Mouse (Mus musculus): Measurements from ENCODE around the gene Epha2. TPM values are rescaled to one million over a fixed set of nuclear protein-coding genes. Genes with fewer than 3 reads are reported as not detected.

Epha2 gene
- polyA plus RNA-seq, 1 experiment from 2014 or later: 1.6 TPM

DNA sequence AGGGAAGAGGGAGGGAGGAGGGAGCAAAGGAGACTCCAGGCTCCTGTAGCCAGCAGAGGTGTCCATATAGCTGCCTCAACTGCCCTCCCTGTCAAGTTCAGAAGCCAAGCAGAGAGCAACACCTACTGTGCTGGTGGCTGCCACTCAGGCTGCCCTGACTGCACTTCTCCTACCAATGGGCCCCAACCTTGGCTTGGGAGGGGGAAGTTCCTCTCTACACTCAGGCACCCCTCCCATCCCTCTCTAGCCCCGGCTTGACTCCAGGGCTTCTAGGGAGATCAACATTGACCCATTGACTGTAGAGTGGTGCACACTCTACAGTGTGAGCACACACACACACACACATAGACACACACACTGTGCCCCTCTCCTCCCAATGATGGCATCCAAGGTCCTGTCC is 19.5 kb upstream of the Epha2 start:
- Histone ChIP-seq H3K27ac (no peak overlapping the region), H3K27me3 (replicated peaks) (0 out of 2 replicates have a peak, but pooled peaks cover 1% of the 10 kb centered on the region), H3K36me3 (replicated peaks) (no peaks in the 10 kb centered on the region), H3K4me1 (peaks cover 13% of the 10 kb centered on the region), H3K9me3 (no peaks in the 10 kb centered on the region), H3K9ac (no peak overlapping the region), H3K4me3 (no peak overlapping the region), H3K4me2 (no peak overlapping the region)
- WGBS: 75% methylated on average over 1 of the region's 1 CpGs
- no peak for ATAC-seq (replicated peaks)

DNA sequence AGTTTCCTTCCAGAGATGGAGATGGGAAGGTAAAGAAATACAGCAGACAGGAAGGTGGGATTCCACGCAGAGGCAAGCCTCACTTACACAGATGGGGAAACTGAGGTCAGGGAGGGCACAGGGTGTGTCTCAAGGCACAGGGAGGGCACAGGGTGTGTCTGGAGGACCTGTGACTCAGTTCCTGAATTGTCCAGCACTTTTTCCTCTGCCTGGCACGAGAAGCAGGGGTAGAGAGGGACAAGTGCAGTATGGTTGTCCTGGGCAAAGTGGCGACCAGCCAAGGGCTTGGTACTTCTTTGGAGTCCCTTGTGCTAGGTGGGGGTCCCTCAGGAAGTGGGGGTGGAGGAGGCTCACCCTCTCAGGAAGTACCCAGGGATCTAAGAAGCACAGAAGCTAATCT is 19.0 kb upstream of the Epha2 start:
- Histone ChIP-seq H3K9ac (no peak overlapping the region), H3K36me3 (replicated peaks) (no peaks in the 10 kb centered on the region), H3K4me1 (peaks cover 13% of the 10 kb centered on the region), H3K4me2 (no peak overlapping the region), H3K27ac (no peak overlapping the region), H3K4me3 (no peak overlapping the region), H3K9me3 (no peaks in the 10 kb centered on the region), H3K27me3 (replicated peaks) (0 out of 2 replicates have a peak, but pooled peaks cover 5% of the 10 kb centered on the region)
- WGBS: 66% methylated on average over 3 of the region's 3 CpGs
- no peak for ATAC-seq (replicated peaks)

DNA sequence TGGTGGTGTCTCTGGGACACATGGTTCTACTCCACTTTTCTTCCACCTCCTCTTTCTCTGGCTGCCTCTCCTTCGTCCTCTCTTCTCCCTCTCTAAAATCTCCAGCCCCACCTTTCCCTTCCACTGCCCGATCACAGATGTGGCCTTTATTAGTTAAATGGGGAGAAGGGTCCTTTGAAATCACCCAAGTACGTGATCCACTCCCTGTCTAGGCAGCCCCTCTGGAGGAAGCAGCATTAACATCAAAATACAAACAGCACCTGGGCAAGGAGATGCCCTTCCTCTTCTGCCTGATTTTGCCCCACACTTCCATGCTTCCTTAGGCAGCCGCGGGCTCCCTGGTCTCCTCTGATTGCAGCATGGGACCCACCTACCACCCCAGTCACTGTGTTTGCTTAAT is 18.4 kb upstream of the Epha2 start:
- H3K9me3 ChIP-seq: no peaks in the 10 kb centered on the region
- 56% methylated on average over 5 of the region's 5 CpGs for WGBS
- H3K4me1 ChIP-seq: peaks cover 18% of the 10 kb centered on the region
- H3K4me3 ChIP-seq: no peak overlapping the region
- H3K27me3 ChIP-seq (replicated peaks): peaks cover 8% of the 10 kb centered on the region; the same call in 1 of the 2 replicates
- H3K9ac ChIP-seq: no peak overlapping the region
- no peak for ATAC-seq (replicated peaks)
- H3K27ac ChIP-seq: no peak overlapping the region
- H3K36me3 ChIP-seq (replicated peaks): no peaks in the 10 kb centered on the region
- no peak overlapping the region for H3K4me2 ChIP-seq

DNA sequence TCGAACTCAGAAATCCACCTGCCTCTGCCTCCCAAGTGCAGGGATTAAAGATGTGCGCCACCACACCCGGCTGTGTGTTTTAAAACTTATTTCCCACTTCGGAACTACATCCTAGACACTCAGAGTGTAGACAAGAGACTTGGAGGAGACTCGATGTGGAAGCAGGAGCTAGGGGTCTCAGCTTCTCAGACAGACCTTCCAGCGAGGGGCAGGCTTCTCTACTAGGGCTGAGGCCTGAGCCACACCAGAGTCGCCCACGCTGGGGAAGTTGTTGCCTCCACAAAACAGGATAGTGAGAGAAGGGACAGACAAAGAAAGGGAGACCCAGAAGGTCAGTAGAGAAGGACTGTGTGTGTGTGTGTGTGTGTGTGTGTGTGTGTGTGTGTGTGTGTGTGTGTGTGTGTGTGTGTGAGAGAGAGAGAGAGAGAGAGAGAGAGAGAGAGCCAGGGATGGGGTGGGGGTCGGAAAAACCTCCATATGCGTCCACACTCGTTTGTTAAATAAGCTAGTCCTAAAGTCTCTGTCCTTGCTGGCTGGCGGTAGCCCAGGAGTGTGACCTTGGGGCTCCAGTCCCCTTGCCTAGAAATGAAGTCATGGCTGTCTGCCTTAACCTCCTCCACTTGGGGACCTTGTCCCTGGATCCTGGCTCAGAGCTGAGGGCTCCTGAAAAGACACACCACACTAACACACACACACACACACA is 17.7 kb upstream of the Epha2 start:
- H3K4me2 ChIP-seq: no peak overlapping the region
- peaks cover 10% of the 10 kb centered on the region; the same call in 1 of the 2 replicates for H3K27me3 ChIP-seq (replicated peaks)
- H3K4me3 ChIP-seq: no peak overlapping the region
- no peaks in the 10 kb centered on the region for H3K9me3 ChIP-seq
- WGBS: 52% methylated on average over 12 of the region's 12 CpGs
- peaks cover 25% of the 10 kb centered on the region for H3K4me1 ChIP-seq
- no peak for ATAC-seq (replicated peaks)
- H3K27ac ChIP-seq: no peak overlapping the region
- H3K9ac ChIP-seq: no peak overlapping the region
- no peaks in the 10 kb centered on the region for H3K36me3 ChIP-seq (replicated peaks)

DNA sequence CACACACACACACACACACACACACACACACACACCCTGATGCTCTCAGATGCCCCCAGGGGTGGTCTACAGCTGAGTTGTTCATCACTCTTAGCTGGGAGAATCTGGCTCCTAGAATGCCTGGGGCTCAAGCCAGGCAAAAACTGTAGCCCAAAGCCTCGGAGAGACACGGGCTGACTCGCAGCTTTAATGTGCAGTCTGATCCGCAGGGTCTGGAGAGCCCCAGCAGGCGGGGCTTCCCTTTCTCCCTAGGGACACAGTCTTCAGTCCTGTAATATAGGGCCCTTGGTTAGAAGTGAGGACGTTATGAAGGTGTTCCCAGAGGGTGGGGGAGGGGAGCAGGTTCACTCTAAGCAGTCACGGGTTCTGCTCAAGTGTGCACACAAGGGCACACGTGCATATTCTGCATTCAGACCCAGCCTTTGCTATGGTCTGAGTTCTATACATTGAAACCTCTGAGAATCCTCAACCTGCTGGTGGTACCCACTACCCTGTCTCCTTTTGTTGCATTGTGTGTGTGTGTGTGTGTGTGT is 17.1 kb upstream of the Epha2 start:
- H3K4me2 ChIP-seq: no peak overlapping the region
- H3K9ac ChIP-seq: no peak overlapping the region
- H3K4me1 ChIP-seq: peaks cover 27% of the 10 kb centered on the region
- no peak for ATAC-seq (replicated peaks)
- WGBS: 17% methylated on average over 8 of the region's 8 CpGs
- no peak overlapping the region for H3K4me3 ChIP-seq
- H3K36me3 ChIP-seq (replicated peaks): no peaks in the 10 kb centered on the region
- H3K27ac ChIP-seq: no peak overlapping the region
- H3K27me3 ChIP-seq (replicated peaks): peaks cover 10% of the 10 kb centered on the region; the same call in 1 of the 2 replicates
- H3K9me3 ChIP-seq: no peaks in the 10 kb centered on the region

DNA sequence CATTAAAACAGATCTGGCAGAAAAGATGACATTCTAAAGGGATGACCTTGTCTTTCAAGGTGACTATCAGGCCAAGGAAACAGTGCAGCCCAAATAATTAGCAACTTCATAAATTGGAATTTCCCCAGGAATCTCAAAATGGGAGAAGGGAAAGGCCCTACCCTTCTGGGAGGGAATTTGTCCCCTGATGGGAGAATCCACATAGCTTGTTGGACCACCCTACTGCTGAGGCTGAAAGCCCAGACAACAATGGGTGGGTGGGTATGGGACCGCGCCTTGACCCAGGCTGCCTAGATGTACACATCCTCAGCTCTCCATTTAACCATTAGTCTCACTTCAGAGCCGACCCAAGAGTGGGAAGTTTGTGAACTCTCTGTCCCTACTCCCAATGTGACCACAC is 16.6 kb upstream of the Epha2 start:
- Histone ChIP-seq H3K9me3 (no peaks in the 10 kb centered on the region), H3K27me3 (replicated peaks) (peaks cover 10% of the 10 kb centered on the region; the same call in 1 of the 2 replicates), H3K4me3 (no peak overlapping the region), H3K4me1 (peaks cover 22% of the 10 kb centered on the region), H3K9ac (no peak overlapping the region), H3K4me2 (no peak overlapping the region), H3K27ac (no peak overlapping the region), H3K36me3 (replicated peaks) (no peaks in the 10 kb centered on the region)
- WGBS: 78% methylated on average over 3 of the region's 3 CpGs
- no peak for ATAC-seq (replicated peaks)

DNA sequence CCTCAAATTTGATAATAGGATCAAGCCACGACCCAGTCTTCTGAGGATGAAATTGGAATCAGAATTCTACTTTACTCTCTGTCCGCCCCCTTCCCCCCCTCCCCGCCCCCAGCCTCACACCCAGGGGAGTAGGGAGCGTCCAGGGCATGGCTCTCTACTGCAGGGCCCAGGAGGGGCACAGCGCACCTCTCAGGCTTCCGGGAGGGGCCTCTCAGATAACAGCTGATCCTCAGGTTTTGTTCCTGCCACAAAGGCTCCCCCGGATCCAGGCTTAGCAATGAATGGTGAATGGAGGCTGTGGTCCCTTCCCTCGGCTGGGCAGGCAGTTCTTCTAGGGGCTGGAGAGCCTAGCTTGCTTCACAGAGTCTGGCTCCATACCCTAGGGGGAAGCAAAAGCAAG is 15.9 kb upstream of the Epha2 start:
- 10% methylated on average over 8 of the region's 8 CpGs for WGBS
- Histone ChIP-seq H3K27me3 (replicated peaks) (peaks cover 10% of the 10 kb centered on the region; the same call in 1 of the 2 replicates), H3K27ac (no peak overlapping the region), H3K4me2 (no peak overlapping the region), H3K9ac (no peak overlapping the region), H3K36me3 (replicated peaks) (no peaks in the 10 kb centered on the region), H3K9me3 (no peaks in the 10 kb centered on the region), H3K4me3 (no peak overlapping the region), H3K4me1 (peaks cover 22% of the 10 kb centered on the region)
- no peak for ATAC-seq (replicated peaks)

DNA sequence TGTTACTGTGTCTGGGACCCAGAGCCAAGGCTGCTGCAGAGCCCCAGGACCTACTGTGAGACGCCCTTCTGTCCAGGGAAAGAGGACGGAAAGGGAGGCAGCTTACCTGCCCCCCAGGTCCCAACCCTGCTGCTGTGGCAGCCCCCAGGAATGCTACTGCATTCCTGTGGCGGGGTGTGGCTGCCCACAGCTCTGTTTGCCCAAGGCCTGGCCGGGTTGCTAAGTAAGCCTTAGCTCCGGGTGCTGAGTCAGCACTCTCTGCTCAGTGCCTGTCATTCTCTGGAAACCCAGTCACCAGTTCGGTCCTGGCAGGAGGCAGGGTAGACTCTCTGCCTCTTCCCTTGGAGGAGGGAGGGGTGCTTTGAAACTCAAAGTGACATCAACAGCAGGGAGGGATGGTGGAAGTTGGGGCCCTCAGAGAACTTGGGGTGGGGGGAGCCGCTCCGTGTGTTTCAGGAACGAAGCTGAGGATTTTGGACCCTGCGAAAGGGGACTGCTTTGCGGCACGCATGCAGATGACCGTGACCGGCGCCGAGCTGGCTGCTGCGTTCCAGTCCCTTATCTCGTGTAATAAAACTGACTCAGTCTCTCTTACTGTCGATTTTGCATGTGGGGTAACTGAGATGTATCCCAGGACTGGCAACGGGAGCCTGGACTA is 14.1 kb upstream of the Epha2 start:
- H3K9me3 ChIP-seq: no peaks in the 10 kb centered on the region
- 12% methylated on average over 20 of the region's 20 CpGs for WGBS
- H3K4me1 ChIP-seq: peaks cover 33% of the 10 kb centered on the region
- no peak overlapping the region for H3K4me2 ChIP-seq
- no peak overlapping the region for H3K27ac ChIP-seq
- no peak for ATAC-seq (replicated peaks)
- H3K36me3 ChIP-seq (replicated peaks): no peaks in the 10 kb centered on the region
- H3K27me3 ChIP-seq (replicated peaks): peaks cover 10% of the 10 kb centered on the region; the same call in 1 of the 2 replicates
- no peak overlapping the region for H3K4me3 ChIP-seq
- H3K9ac ChIP-seq: no peak overlapping the region

DNA sequence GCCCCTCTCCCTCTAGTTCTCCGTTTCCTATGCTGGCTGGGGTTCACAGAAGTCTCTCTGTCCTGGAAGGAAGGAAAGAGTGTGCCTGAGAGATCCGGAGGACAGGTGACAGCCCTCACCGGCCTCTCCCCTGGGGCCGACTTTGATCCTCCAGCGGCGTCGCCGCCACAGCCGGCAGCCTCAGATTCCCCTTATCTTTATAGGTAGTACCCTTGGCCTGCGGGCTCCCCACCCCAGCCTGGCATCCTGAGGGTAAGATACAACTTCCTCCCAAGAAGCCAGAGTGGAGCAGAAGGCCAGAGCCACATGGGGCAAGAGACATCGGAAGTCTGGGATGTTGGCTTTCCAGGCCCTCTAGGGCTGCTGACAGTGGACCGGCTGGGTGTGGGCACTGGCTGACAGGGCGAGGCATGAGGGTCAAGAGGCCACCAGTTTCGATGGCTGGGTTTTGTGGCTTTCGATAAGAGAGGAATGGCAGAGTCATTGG is 13.5 kb upstream of the Epha2 start:
- no peak overlapping the region for H3K9ac ChIP-seq
- no peaks in the 10 kb centered on the region for H3K36me3 ChIP-seq (replicated peaks)
- peaks cover 34% of the 10 kb centered on the region for H3K4me1 ChIP-seq
- peaks cover 10% of the 10 kb centered on the region; the same call in 1 of the 2 replicates for H3K27me3 ChIP-seq (replicated peaks)
- no peak overlapping the region for H3K27ac ChIP-seq
- no peaks in the 10 kb centered on the region for H3K9me3 ChIP-seq
- H3K4me2 ChIP-seq: no peak overlapping the region
- no peak overlapping the region for H3K4me3 ChIP-seq
- ATAC-seq (replicated peaks): no peak
- 17% methylated on average over 15 of the region's 15 CpGs for WGBS

DNA sequence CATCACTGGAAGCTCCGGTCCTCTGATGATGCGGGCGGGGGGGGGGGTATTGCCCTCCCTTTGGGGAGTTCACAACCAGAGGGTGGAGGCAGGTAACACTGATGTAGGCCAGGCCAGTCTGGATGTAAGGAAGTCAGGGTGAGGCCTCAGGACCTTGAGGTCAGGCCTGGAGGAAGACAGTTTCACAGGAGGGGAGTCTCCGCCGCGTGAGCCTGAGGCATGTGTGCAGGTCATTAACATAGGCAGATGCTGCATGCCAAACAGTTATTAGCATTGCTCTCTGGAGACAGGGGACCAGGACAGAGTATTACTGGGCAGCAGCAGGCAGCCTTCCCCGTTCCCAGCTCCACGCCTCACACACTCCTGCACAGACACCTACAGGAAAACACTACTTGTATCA is 12.9 kb upstream of the Epha2 start:
- peaks cover 12% of the 10 kb centered on the region for H3K27me3 ChIP-seq (replicated peaks)

DNA sequence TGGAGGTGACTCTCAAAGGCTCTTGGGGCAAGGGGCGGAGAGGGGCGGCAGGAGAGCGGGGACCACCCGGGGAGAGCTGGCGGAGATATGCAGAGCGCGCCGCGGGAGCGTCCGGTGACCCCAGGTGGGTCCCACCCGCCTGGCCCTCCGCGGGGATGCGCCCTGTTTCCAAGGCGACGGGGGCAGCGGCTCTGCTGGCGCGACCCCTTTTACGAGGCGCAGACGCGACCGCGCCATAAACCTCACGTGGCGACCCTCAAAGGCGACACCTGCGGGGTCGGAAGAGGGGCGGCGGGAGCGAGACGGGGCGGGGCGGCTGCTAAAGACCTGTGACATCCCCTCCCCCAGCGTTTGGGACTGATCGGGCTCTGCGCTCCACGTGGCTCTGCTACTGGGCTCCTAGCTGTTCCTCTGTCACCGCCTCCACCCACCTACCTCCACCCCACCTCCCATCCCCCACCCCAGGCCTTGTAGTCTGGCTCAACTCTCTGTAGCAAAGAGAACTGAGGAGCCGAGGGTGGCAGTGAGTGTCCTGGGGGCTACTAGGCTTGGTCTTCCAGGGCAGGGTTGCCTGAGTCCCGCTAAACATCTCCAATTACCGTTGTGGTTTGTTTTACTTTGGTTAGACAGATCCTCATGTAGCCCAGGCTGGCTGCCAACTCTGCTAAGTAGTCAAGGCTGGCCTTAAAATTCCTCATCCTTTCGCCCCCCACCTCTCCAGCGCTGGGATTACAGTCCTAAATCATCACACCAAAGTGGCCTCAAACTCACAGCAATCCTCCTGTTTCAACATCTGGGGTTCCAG is 9.3 kb upstream of the Epha2 start:
- Histone ChIP-seq H3K27ac (no peak overlapping the region), H3K9ac (peak overlapping the region; percentile 36; the same call in 1 of the 2 replicates), H3K36me3 (replicated peaks) (no peaks in the 10 kb centered on the region), H3K9me3 (no peaks in the 10 kb centered on the region), H3K4me3 (peak overlapping the region; percentile 38), H3K27me3 (replicated peaks) (peaks cover 18% of the 10 kb centered on the region), H3K4me1 (peaks cover 30% of the 10 kb centered on the region), H3K4me2 (peak overlapping the region; percentile 80)
- WGBS: 3% methylated on average over 36 of the region's 47 CpGs
- ATAC-seq (replicated peaks): no peak; the same call in 1 of the 2 replicates

More for the DNA sequence above, 12.9 kb upstream of the Epha2 start:
- no peak; the same call in 1 of the 2 replicates for ATAC-seq (replicated peaks)
- H3K9ac ChIP-seq: no peak overlapping the region
- no peak overlapping the region for H3K27ac ChIP-seq
- no peaks in the 10 kb centered on the region for H3K9me3 ChIP-seq
- peaks cover 34% of the 10 kb centered on the region for H3K4me1 ChIP-seq
- no peaks in the 10 kb centered on the region for H3K36me3 ChIP-seq (replicated peaks)
- H3K4me3 ChIP-seq: no peak overlapping the region
- H3K4me2 ChIP-seq: no peak overlapping the region
- WGBS: 36% methylated on average over 8 of the region's 8 CpGs

DNA sequence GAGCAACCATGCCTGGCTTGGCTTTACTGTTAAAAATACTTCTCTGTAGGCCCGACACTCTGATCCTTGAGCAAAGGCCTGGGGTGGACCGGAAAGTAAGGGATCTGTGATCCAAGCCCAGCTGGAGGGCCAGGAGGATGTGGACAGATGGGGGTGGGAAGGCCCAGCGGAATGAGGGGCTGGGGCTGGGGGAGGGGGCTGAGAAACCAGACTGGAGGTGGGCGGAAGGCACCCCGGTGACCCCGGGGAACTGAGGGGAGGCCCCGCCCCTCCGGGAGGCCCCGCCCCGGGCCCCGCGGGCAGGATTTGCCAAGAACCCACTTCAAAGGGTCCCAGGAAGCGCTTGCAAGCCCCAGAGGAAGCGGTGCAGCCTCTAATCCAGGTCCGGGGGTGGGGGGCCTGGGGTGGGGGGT is 5.3 kb upstream of the Epha2 start:
- peak overlapping the region; percentile 8; the same call in 1 of the 2 replicates for H3K4me2 ChIP-seq
- H3K27me3 ChIP-seq (replicated peaks): peaks cover 26% of the 10 kb centered on the region
- H3K36me3 ChIP-seq (replicated peaks): no peaks in the 10 kb centered on the region
- H3K4me3 ChIP-seq: no peak overlapping the region
- WGBS: 2% methylated on average over 15 of the region's 15 CpGs
- H3K27ac ChIP-seq: no peak overlapping the region
- peaks cover 16% of the 10 kb centered on the region for H3K4me1 ChIP-seq
- H3K9ac ChIP-seq: no peak overlapping the region
- no peak for ATAC-seq (replicated peaks)
- no peaks in the 10 kb centered on the region for H3K9me3 ChIP-seq

Measured in midbrain, embryonic 15.5 days (tissue).